ENCODE assay signal across 15 mouse cellular contexts in the genomic region with DNA sequence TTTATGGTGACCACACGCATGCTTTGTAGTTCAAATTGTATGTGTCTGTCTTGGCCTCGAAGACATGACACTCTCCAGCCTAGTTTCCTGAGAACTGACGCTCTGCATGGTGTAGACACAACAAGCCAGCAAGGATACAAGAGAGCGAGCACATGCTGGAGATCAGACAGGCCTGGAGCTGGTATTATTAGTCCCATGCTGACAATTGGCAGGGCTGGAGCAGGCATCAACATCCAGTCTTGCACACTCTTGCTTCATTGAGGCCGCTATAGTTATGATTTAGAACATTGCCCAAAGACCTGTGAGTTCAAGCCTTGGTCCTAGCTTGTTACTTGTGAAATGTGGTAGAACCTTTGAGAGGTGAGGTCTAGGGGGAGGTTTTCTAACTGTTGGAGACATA.
"Had no signal": no experiment of that assay in that cellular context is flagged by ENCODE, and none has a peak within 500 bp of the region (broad histone marks: within the 10 kb centered on the region; RNA-seq: fewer than 3 reads in every experiment).

No protein-coding gene starts in this region.

- DNase-seq: lung, adult 2 months; lung, postnatal 14 days; lung, postnatal 36 days; right cerebral cortex, postnatal 14 days; thymus, adult 2 months; thymus, postnatal 25 days; thymus, postnatal 4 days had no signal

- H3K4me3 ChIP-seq: lung, embryonic 15.5 days; megakaryocyte, embryonic 14.5 days; midbrain, embryonic 13.5 days; midbrain, embryonic 15.5 days; neural tube, embryonic 12.5 days; stomach, embryonic 15.5 days had no signal

- H3K27ac ChIP-seq: lung, embryonic 15.5 days; macrophage; midbrain, embryonic 13.5 days; midbrain, embryonic 15.5 days; neural tube, embryonic 12.5 days; stomach, embryonic 15.5 days; stomach, postnatal 0 days had no signal
